Mouse (Mus musculus) limb, embryonic 14.5 days (tissue): ENCODE measurements around the gene Zfp296. TPM values are rescaled to one million over a fixed set of nuclear protein-coding genes. Genes with fewer than 3 reads are reported as not detected.

Source experiments
- ATAC-seq: fragments of 200-750 bp; cut with Nextera tagmentation; 2 replicates; pipeline ENCODE4 v1.8.0; 2017; ENCODE audit warnings: low read depth, moderate number of reproducible peaks, moderate TSS enrichment; ENCODE audit not compliant: low FRiP score
- DNase-seq: peaks from one replicate; pipeline ENCODE4 v3.0.0-alpha.2; 2015; ENCODE audit warnings: low spot score
- H3K27ac ChIP-seq: fragments of 300-500 bp; sonication (generic); replicated peaks from 2 replicates; pipeline ENCODE4 v1.5.1; 2014; ENCODE audit warnings: low read depth, mild to moderate bottlenecking, low read length, moderate library complexity, mixed read lengths
- H3K27me3 ChIP-seq: fragments of 300-500 bp; sonication (generic); 2 replicates; pipeline ENCODE4 v1.6.1; 2014; ENCODE audit warnings: low read length, mixed read lengths; ENCODE audit not compliant: control insufficient read depth, insufficient read depth
- H3K36me3 ChIP-seq: fragments of 300-500 bp; sonication (generic); 2 replicates; pipeline ENCODE4 v1.6.1; 2014; ENCODE audit warnings: mild to moderate bottlenecking, low read length, moderate library complexity, mixed read lengths; ENCODE audit not compliant: control insufficient read depth, insufficient read depth
- H3K4me1 ChIP-seq: fragments of 300-500 bp; sonication (generic); 2 replicates; pipeline ENCODE4 v1.6.1; 2014; ENCODE audit warnings: antibody characterized with exemption, low read length, mixed read lengths; ENCODE audit not compliant: control insufficient read depth, insufficient read depth
- H3K4me2 ChIP-seq: fragments of 300-500 bp; sonication (generic); replicated peaks from 2 replicates; pipeline ENCODE4 v1.6.1; 2014; ENCODE audit warnings: low read depth, mild to moderate bottlenecking, low read length, moderate library complexity; ENCODE audit not compliant: severe bottlenecking
- H3K4me3 ChIP-seq: fragments of 300-500 bp; sonication (generic); replicated peaks from 2 replicates; pipeline ENCODE4 v1.5.1; 2014; ENCODE audit warnings: low read length
- H3K9ac ChIP-seq: fragments of 300-500 bp; sonication (generic); 2 replicates; pipeline ENCODE4 v1.6.1; 2014; ENCODE audit warnings: mild to moderate bottlenecking, low read depth, low read length, moderate library complexity; ENCODE audit not compliant: severe bottlenecking
- H3K9me3 ChIP-seq: fragments of 300-500 bp; sonication (generic); 2 replicates; pipeline ENCODE4 v1.6.1; 2016; ENCODE audit warnings: low read length; ENCODE audit not compliant: control insufficient read depth
- POLR2A ChIP-seq: fragments of 200-500 bp; IDR thresholded peaks from 2 replicates; pipeline ENCODE4 v1.8.0; 2012; ENCODE audit warnings: inconsistent platforms, mild to moderate bottlenecking, moderate library complexity, borderline replicate concordance; ENCODE audit not compliant: insufficient read depth, insufficient read length; ENCODE audit errors: extremely low read depth
- WGBS: fragments of 180-500 bp; shearing (Covaris S2); extraction: QIAGEN DNeasy Blood & Tissue Kit; methylation state at CpG from one replicate; pipeline ENCODE4 v1.1.7; 2014; 5-methylcytosine and 5-hydroxymethylcytosine counted together
- polyA plus RNA-seq, 2 experiments: library from polyadenylated mRNA; depleted of rRNA in 1 of 2; stranded (reverse) in 1 of 2; unstranded in 1 of 2; fragments of >200 nt; fragmentation: Nextera tagmentation in 1 of 2; extraction: Ambion mirVana in 1 of 2; gene quantifications; 2 replicates each; pipeline versions ENCODE4 v1.2.1 to v1.2.3; 2012 to 2014

Gene Zfp296
- polyA plus RNA-seq, 2 experiments: 1.8 to 2.2 TPM

DNA sequence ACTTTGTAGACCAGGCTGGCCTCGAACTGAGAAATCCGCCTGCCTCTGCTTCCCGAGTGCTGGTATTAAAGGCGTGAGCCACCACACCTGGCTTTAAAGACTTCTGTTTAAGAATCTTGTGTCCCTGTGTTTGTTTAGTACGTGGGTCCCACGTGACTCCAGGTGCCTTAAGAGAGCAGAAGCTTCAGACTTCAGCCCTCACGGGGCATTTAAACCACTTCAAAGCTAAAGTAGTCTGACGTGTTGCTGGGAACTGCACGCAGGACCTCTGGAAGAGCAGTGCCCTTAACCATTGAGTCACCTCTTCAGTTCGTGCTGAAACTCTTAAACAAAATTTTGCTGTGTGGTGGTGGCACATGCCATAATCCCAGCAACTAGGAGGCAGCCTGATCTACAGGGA lies 27.7 kb upstream of the Zfp296 start:
- 82% methylated on average over 10 of the region's 10 CpGs for WGBS
- ATAC-seq: no peak
- Histone ChIP-seq H3K9me3 (no peaks in the 10 kb centered on the region), H3K27ac (no peak overlapping the region), H3K4me1 (peaks cover 2% of the 10 kb centered on the region; the same call in 1 of the 2 replicates), H3K9ac (no peak overlapping the region), H3K4me3 (no peak overlapping the region), H3K36me3 (peaks cover 27% of the 10 kb centered on the region), H3K4me2 (no peak overlapping the region), H3K27me3 (no peaks in the 10 kb centered on the region)
- DNase-seq: no peak
- no peak for TF ChIP-seq POLR2A

DNA sequence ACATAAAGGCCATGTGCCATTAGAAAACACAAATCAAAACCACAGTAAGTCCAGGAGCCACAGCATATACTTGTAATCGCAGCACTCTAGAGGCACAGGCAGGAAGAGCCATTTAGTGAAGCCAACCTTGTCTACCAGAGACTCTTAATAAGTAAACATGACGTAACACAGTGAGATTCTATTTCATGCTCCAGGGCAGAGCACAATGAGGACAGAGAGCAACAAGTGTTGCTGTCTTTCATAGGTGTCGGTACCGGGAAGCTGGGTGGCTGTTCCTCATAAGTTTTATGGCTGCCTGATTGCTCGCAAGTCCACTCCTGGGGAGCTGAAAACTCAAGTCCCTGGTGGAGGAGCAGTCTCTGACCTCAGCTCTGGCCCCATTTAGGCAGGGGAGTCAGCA lies 25.5 kb upstream of the Zfp296 start:
- Histone ChIP-seq H3K9me3 (no peaks in the 10 kb centered on the region), H3K4me3 (no peak overlapping the region), H3K4me1 (peaks cover 2% of the 10 kb centered on the region; the same call in 1 of the 2 replicates), H3K4me2 (no peak overlapping the region), H3K36me3 (peaks cover 38% of the 10 kb centered on the region), H3K27me3 (no peaks in the 10 kb centered on the region), H3K9ac (no peak overlapping the region), H3K27ac (no peak overlapping the region)
- TF ChIP-seq POLR2A: no peak
- WGBS: 61% methylated on average over 5 of the region's 5 CpGs
- DNase-seq (no peak), ATAC-seq (no peak)

DNA sequence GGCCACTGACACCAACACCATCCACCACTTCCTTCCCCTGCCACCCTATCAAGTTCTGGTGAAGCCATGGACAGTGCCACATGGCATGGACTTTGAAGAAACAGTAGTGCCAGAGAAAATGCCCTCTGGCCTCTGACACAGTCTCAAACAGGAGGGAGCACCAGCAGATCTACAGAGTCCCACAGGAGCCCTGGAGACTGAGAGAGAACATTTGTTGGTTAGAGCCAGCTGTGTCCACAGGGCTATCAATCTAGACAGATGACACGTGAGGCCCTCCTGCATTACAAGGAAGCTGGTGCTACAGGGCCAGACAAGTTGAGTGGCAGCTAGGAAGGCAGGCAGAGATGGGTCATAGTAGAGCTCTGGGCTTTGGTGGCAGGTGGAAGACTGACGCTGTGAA lies 24.6 kb upstream of the Zfp296 start:
- H3K9ac ChIP-seq: no peak overlapping the region
- 61% methylated on average over 2 of the region's 2 CpGs for WGBS

DNA sequence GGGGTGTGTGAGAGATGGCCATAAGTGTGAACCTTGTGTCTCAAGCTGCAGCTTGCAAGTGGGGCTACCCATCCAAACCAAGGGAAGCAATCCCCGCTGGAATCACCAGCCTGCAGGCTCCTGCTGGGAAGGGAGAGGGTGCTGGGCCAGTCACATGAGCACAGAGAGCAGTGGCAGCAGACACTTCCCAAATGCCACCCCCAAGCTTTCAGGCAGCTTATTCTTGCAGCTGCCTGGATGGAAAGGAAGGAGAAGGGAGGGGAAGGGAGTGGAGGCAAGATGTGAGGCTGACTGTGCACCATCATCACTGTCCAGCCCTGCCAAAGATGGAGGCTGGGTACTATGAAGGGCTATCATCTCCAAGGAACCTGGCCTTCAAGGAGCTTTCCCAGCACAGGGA lies 22.9 kb upstream of the Zfp296 start:
- H3K4me2 ChIP-seq: no peak overlapping the region
- TF ChIP-seq POLR2A: no peak
- H3K9me3 ChIP-seq: no peaks in the 10 kb centered on the region
- ATAC-seq (no peak), DNase-seq (no peak)
- no peak overlapping the region for H3K27ac ChIP-seq
- peaks cover 41% of the 10 kb centered on the region for H3K36me3 ChIP-seq
- H3K4me3 ChIP-seq: no peak overlapping the region
- H3K9ac ChIP-seq: no peak overlapping the region
- H3K27me3 ChIP-seq: no peaks in the 10 kb centered on the region
- H3K4me1 ChIP-seq: peaks cover 8% of the 10 kb centered on the region
- 90% methylated on average over 1 of the region's 1 CpGs for WGBS

More for the DNA sequence above, 24.6 kb upstream of the Zfp296 start:
- peaks cover 2% of the 10 kb centered on the region; the same call in 1 of the 2 replicates for H3K4me1 ChIP-seq
- peaks cover 38% of the 10 kb centered on the region for H3K36me3 ChIP-seq
- no peak overlapping the region for H3K4me2 ChIP-seq
- H3K27me3 ChIP-seq: no peaks in the 10 kb centered on the region
- H3K4me3 ChIP-seq: no peak overlapping the region
- H3K9me3 ChIP-seq: no peaks in the 10 kb centered on the region
- TF ChIP-seq POLR2A: no peak
- ATAC-seq (peak; percentile 51; the same call in 1 of the 2 replicates), DNase-seq (no peak)
- no peak overlapping the region for H3K27ac ChIP-seq

DNA sequence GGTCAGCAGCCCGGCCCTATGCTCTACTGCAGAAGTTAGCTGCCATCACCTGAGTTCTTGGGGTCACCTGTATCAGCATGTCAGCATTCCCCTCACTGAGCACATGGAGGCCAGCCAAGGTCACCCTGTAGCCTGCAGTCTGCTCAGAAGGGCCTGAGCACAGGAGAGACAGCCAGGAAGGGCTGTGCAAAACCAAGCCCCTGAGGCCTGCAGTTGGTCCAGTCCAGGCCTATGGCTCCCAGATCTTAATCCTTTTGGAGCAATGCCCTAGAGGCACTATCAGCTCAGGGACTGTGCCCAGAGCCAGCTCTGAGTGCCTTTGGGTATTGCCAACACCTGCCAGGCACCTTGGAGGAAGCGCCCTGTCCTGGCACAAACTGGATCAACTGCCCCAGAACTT lies 20.0 kb upstream of the Zfp296 start:
- Histone ChIP-seq H3K4me2 (no peak overlapping the region), H3K4me3 (no peak overlapping the region), H3K27me3 (no peaks in the 10 kb centered on the region), H3K9ac (no peak overlapping the region), H3K27ac (no peak overlapping the region), H3K36me3 (peaks cover 36% of the 10 kb centered on the region), H3K4me1 (peaks cover 25% of the 10 kb centered on the region), H3K9me3 (no peaks in the 10 kb centered on the region)
- no peak for TF ChIP-seq POLR2A
- DNase-seq (no peak), ATAC-seq (no peak)
- WGBS: 95% methylated on average over 2 of the region's 2 CpGs
